Mouse (Mus musculus): ENCODE measurements around the gene Btbd16.

DNA sequence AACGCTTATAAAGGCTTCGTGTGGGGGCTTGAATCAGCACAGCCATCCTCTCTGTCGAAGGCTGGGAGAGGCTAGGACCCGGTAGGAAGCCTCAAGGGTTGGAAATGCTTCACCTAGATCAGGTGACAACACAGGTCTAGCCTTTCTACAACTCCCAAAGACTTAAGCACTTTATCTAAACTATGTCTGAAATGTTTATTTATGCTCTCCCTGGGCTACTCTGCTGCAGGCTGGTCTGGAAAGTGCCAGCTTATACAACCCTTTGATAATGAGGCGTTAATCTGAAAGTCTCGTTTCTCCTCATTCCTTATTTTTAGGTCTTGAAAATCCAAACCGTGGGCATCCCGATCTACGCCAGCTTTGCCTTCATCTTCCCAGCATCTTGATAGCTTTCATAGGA, 50.1 kb downstream of the Btbd16 start:
- TF ChIP-seq CTCF (IDR thresholded peaks at IDR 0.05) (no peak), POLR2A (IDR thresholded peaks at IDR 0.05; ENCODE audit: insufficient read depth, low read depth, low read length) (no peak), EP300 (IDR thresholded peaks at IDR 0.05; ENCODE audit: insufficient read depth, low read depth, low read length) (no peak)

Measured in heart, adult 2 months (tissue).